Mouse (Mus musculus): Measurements from ENCODE around the gene Inafm1. TPM values are rescaled to one million over a fixed set of nuclear protein-coding genes. Genes with fewer than 3 reads are reported as not detected.

Gene Inafm1
- total and polyA plus RNA-seq, 3 experiments, result 50.7 to 87.6 TPM; not detected in 1

- Histone ChIP-seq H3K9ac (ENCODE audit: control insufficient read depth, low read depth, low read length, poor library complexity, severe bottlenecking) (peak overlapping the region; percentile 36), H3K27ac (ENCODE audit: control insufficient read depth, low read depth, low read length) (peak overlapping the region; percentile 31; the same call in 1 of the 2 replicates), H3K9me3 (replicated peaks; ENCODE audit: insufficient read depth, low read length) (no peaks in the 10 kb centered on the region), H3K36me3 (ENCODE audit: control insufficient read depth in 1 of 2, insufficient read depth in 2 of 2, low read length in 2 of 2) (peaks cover 0 to 10% of the 10 kb centered on the region in 2 experiments; a peak in 2 of 4 replicates), H3K79me2 (ENCODE audit: control insufficient read depth, insufficient read depth, low read length, poor library complexity) (no peaks in the 10 kb centered on the region), H3K27me3 (ENCODE audit: control insufficient read depth in 1 of 2, insufficient read depth in 2 of 2, low read length in 2 of 2) (no peaks in the 10 kb centered on the region), H3K4me1 (ENCODE audit: control insufficient read depth in 1 of 2, insufficient read depth in 2 of 2, low read length in 2 of 2) (peaks cover 2 to 12% of the 10 kb centered on the region in 2 experiments; a peak in 3 of 4 replicates), H3K4me3 (ENCODE audit: control insufficient read depth in 1 of 2, insufficient read depth in 1 of 2, low read depth in 2 of 2, low read length in 2 of 2) (peak overlapping the region; percentile 9 to 15; a peak in 1 of 4 replicates)
- no peak for TF ChIP-seq BHLHE40 (IDR thresholded peaks at IDR 0.05; ENCODE audit: borderline replicate concordance, low read depth, low read length)
- no peak for TF ChIP-seq CHD1 (IDR thresholded peaks at IDR 0.05; ENCODE audit: low read depth, low read length)
- TF ChIP-seq TAL1 (IDR thresholded peaks at IDR 0.05; ENCODE audit: low read length), result no peak
- no peak for TF ChIP-seq ETS1 (IDR thresholded peaks at IDR 0.05; ENCODE audit: low read depth, low read length)
- no peak for TF ChIP-seq ZNF384 (IDR thresholded peaks at IDR 0.05; ENCODE audit: low read depth, low read length)
- no peak for TF ChIP-seq NELFE (IDR thresholded peaks at IDR 0.05; ENCODE audit: low read depth, low read length)
- TF ChIP-seq POLR2A (IDR thresholded peaks at IDR 0.05; ENCODE audit: control insufficient read depth in 1 of 2, insufficient read depth in 1 of 2, low read depth in 1 of 2, low read length in 2 of 2, poor library complexity in 1 of 2), result no peak
- TF ChIP-seq SMC3 (IDR thresholded peaks at IDR 0.05; ENCODE audit: low read depth, low read length), result no peak
- TF ChIP-seq JUND (IDR thresholded peaks at IDR 0.05; ENCODE audit: low read depth, low read length), result no peak
- TF ChIP-seq MAX (IDR thresholded peaks at IDR 0.05; ENCODE audit: low read length), result no peak
- DNase-seq (ENCODE audit: low read depth, low spot score), result peak; percentile 65
These were observed 9.6 kb downstream of the Inafm1 start for GRCm38 (mm10) chr7:16263843-16264242.

DNA sequence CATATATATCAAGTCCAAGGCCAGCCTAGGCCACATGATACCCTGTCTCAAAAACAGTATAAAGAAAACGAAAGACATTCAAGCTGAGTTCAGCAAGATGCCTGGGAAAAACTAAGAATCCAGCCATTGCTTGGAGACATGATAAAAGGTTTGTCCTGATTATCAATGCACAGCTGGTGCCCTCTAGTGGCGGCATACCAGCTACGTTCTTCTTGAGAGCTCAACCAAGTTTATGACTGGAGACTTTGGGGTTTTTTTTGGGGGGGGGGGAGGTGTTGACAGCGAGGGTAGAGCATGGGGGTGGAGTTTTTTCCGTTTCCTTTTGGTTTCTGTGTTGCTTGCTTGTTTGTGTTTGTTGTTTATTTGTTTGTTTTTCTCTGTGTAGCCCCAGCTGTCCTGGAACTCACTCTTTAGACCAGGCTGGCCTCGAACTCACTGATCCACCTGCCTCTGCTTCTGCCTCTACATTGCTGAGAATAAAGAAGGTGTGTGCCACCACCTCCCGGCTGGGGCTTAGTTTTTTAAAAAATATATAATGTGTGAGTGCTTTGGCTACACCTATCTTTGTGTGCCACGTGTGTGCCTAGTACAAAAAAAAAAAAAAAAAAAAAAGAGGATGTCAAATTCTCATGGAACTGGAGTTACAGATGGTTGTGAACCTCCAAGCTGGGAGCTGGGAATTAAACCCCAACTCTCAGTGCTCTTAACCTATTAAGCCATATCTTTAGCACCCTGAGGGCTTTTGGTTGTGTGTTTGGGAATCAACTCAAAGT lies 10.2 kb downstream of the Inafm1 start:
- Histone ChIP-seq H3K36me3 (ENCODE audit: control insufficient read depth in 1 of 2, insufficient read depth in 2 of 2, low read length in 2 of 2) (peaks cover 0 to 10% of the 10 kb centered on the region in 2 experiments; a peak in 2 of 4 replicates), H3K27ac (ENCODE audit: control insufficient read depth, low read depth, low read length) (peak overlapping the region; percentile 31; the same call in 1 of the 2 replicates), H3K27me3 (ENCODE audit: control insufficient read depth in 1 of 2, insufficient read depth in 2 of 2, low read length in 2 of 2) (no peaks in the 10 kb centered on the region), H3K79me2 (ENCODE audit: control insufficient read depth, insufficient read depth, low read length, poor library complexity) (no peaks in the 10 kb centered on the region), H3K9ac (ENCODE audit: control insufficient read depth, low read depth, low read length, poor library complexity, severe bottlenecking) (peak overlapping the region; percentile 22; the same call in 1 of the 2 replicates), H3K4me1 (ENCODE audit: control insufficient read depth in 1 of 2, insufficient read depth in 2 of 2, low read length in 2 of 2) (peaks cover 2 to 12% of the 10 kb centered on the region in 2 experiments; a peak in 3 of 4 replicates), H3K4me3 (ENCODE audit: control insufficient read depth in 1 of 2, insufficient read depth in 1 of 2, low read depth in 2 of 2, low read length in 2 of 2) (peak overlapping the region; percentile 14 to 15; a peak in 2 of 4 replicates), H3K9me3 (replicated peaks; ENCODE audit: insufficient read depth, low read length) (no peaks in the 10 kb centered on the region)
- DNase-seq (ENCODE audit: low read depth, low spot score), result peak; percentile 93
- TF ChIP-seq SMC3 (IDR thresholded peaks at IDR 0.05; ENCODE audit: low read depth, low read length) (peak; percentile 79), USF2 (IDR thresholded peaks at IDR 0.05; ENCODE audit: borderline replicate concordance in 1 of 2, insufficient read depth in 1 of 2, low read depth in 1 of 2, low read length in 2 of 2) (no peak), MAX (IDR thresholded peaks at IDR 0.05; ENCODE audit: low read length) (no peak; the same call in 1 of the 2 replicates), ELF1 (IDR thresholded peaks at IDR 0.05; ENCODE audit: low read depth, low read length) (no peak), TBP (IDR thresholded peaks at IDR 0.05; ENCODE audit: low read depth, low read length) (no peak), MEF2A (IDR thresholded peaks at IDR 0.05; ENCODE audit: extremely low read depth, insufficient replicate concordance, low read depth, low read length, poor library complexity, severe bottlenecking) (no peak), POLR2A (IDR thresholded peaks at IDR 0.05; ENCODE audit: control insufficient read depth in 1 of 2, insufficient read depth in 1 of 2, low read depth in 1 of 2, low read length in 2 of 2, poor library complexity in 1 of 2) (no peak), CHD2 (IDR thresholded peaks at IDR 0.05; ENCODE audit: low read length) (no peak), KAT2A (conservative IDR thresholded peaks at IDR 0.05; ENCODE audit: low read depth, low read length) (no peak), EP300 (IDR thresholded peaks at IDR 0.05; ENCODE audit: low read depth in 1 of 2, low read length in 2 of 2) (no peak), ZC3H11A (IDR thresholded peaks at IDR 0.05; ENCODE audit: low read depth, low read length) (peak; percentile 70), ZKSCAN1 (IDR thresholded peaks at IDR 0.05; ENCODE audit: low read depth, low read length) (no peak), UBTF (IDR thresholded peaks at IDR 0.05; ENCODE audit: borderline replicate concordance, insufficient read depth, low read depth, low read length) (no peak), POLR2AphosphoS2 (IDR thresholded peaks at IDR 0.05; ENCODE audit: low read length) (no peak), ZNF384 (IDR thresholded peaks at IDR 0.05; ENCODE audit: low read depth, low read length) (peak; percentile 94), SIN3A (IDR thresholded peaks at IDR 0.05; ENCODE audit: low read length) (peak; percentile 15), NELFE (IDR thresholded peaks at IDR 0.05; ENCODE audit: low read depth, low read length) (no peak), ETS1 (IDR thresholded peaks at IDR 0.05; ENCODE audit: low read depth, low read length) (no peak), RAD21 (IDR thresholded peaks at IDR 0.05; ENCODE audit: low read depth, low read length) (peak; percentile 86), HCFC1 (IDR thresholded peaks at IDR 0.05; ENCODE audit: low read depth, low read length) (no peak), GATA1 (IDR thresholded peaks at IDR 0.05; ENCODE audit: low read depth, low read length) (peak; percentile 27; the same call in 1 of the 2 replicates), RCOR1 (IDR thresholded peaks at IDR 0.05; ENCODE audit: low read depth, low read length) (no peak), TAL1 (IDR thresholded peaks at IDR 0.05; ENCODE audit: low read length) (no peak), E2F4 (IDR thresholded peaks at IDR 0.05; ENCODE audit: borderline replicate concordance, low read depth, low read length) (no peak), BHLHE40 (IDR thresholded peaks at IDR 0.05; ENCODE audit: borderline replicate concordance, low read depth, low read length) (no peak), GABPA (IDR thresholded peaks at IDR 0.05; ENCODE audit: low read depth, low read length) (no peak)

All from MEL (cell line).